Mouse (Mus musculus): ENCODE results near the gene Rab35.
A peak's percentile ranks its signal among the peaks of the same experiment; 100 is the strongest.

Gene Rab35

DNA sequence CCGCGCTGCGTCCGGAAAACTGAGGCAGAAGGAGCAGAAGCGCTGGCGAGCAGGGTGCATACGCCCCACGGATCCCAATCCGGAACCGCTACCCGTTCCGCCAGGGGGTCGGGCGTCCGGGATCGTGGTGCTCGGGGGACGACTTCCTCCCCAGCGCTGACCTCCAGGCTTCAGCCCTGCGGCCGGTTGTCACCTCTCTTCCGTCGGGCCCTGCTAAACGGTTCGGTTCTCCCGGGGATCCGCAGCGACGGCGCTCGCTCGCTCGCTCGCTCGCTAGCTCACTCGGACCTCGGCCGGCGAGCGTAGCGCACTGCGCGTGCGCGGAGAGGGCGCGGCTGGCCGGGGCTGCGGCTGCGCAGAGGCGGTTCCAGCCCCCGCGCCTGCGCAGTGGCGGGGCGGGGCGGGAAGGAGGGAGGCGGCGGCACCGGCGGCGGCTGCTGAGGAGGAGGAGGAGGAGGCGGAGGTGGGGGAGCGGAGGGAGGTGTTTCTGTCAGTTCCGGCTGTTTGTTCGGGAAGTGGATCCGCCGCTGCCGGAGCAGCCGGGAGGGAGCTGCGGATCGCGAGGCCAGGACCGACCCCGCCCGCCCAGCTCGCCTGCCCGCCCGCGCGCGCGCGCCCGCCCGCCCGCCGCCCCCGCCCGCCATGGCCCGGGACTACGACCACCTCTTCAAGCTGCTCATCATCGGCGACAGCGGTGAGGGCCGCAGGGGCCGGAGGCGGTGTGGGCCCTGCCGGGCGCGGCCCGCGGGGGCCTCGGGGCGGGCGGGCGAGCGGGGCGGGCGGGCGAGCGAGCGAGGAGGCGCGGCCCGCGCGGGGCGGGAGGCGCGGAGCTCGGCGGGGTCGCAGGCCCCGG, at the start of gene Rab35:
Gene Rab35 (plus strand): TSS at position 404 of the 853 bp plus-strand sequence.
- peak; percentile 93 to 94 for DNase-seq (ENCODE audit: low spot score in 2 of 2)

DNA sequence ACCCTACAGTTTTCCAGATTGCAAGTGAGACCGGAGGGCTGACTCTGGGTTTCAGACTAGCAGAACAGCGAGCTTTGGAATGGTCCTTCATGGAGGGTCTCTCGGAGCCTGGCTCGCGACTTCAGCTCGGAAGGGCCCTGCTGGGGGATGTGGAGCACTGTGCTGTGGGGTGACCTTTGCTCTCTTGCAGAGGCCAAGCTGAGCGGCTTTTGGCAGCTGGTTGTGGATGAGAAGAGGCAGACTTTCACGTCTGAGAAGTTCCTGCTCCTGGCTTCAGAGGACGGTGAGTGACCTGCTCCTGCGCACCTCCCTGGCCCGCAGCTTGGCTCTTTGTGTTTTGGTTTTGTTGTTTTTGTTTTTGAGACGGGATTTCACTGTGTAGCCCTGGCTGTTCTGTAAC, 46.1 kb upstream of the Rab35 start:
- DNase-seq (ENCODE audit: low spot score in 2 of 2), result no peak

DNA sequence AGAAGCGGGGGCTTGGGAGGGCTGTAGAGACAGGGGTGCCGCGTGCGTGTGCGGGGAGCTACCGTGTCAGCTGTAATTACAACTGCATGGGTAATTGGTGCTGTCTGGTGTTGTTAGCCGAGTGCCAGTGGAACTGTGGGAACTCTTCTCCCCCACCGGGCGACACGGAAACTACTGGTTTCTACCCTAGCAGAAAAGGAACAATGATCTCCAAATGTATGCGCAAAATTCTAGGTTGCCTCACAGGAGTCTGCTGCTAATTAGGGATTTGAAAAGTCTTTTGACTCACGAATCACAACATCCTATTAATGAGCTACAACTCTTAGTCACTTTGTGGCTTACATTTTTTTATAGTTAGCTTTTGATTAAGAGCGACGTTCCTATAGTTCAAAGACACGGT, 45.5 kb upstream of the Rab35 start:
- DNase-seq (ENCODE audit: low spot score in 2 of 2), result no peak

DNA sequence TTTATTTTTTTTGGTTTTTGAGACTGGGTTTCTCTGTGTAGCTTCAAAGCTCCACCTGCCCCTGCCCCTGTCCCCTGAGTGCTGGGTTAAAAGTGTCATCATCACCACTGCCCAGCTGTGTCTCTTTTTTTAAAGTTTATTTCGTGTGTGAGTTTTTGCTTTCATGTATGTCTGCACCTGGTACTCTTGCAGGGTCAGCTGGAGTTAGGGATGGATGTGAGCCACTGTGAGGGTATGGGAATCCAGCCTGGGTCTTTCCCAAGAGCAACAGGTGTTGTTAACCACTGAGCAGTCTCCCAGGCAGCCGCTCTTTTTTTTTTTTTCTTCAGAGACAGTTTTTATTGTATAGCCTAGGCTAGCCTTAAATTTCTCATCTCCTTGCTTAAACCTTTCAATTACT, 44.9 kb upstream of the Rab35 start:
- DNase-seq (ENCODE audit: low spot score in 2 of 2), result no peak

DNA sequence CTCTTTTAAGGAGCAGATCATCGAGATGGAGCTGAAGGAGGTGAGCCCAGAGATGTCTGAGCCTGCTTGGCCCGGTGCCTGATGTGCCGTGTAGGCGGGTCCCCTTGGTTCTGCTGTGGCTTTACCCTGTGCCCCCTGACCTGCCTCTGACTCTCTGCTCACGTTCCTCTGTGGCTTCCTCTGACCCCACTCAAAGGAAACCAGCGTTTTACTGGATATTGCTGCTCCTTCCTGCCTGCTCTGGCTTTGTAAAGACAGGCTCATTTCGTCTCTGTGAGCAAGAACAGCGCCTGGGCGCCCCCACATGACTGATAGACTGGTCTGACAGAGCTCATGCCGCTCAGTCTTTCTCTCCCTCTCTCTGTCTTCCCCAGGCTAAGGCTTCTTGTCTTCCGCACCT, 40.7 kb upstream of the Rab35 start:
- DNase-seq (ENCODE audit: low spot score in 2 of 2), result no peak

DNA sequence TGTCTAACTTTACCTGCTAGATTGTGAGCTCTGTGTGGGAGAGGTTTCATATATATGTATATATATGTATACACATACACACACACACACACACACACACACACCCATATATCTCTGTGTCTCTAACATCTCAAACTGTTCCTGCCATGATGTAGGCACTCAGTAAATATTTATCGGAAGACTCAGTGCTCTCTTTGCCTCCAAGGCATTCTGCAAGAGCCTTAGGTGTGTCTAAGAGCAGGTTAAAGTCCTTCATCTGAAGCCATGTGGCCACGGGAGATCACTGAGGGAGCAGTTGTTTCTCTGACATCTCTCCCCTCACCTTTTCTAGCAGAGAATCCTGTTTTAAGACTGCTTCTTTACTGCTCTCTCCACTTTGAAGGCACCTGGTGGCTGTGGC, 40.2 kb upstream of the Rab35 start:
- no peak for DNase-seq (ENCODE audit: low spot score in 2 of 2)

DNA sequence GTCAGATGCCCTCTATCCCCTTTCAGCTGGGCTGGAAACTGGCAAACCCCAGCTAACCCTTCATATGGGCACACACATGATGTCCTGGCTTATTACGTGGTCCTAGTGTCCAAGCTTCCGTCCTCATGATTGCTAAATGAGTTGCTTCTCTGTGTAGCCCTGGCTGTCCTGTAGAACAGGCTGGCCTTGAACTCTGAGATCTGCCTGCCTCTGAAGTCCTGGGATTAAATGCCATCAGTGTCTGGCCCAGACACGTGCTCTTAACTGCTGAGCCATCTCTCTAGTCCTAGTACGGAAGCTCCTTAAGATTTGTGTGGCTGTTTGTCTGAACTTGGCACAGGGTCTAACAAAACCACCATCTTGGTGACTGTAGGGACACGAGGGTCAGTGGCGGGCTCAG, 28.1 kb upstream of the Rab35 start:
- DNase-seq (ENCODE audit: low spot score in 2 of 2), result no peak

DNA sequence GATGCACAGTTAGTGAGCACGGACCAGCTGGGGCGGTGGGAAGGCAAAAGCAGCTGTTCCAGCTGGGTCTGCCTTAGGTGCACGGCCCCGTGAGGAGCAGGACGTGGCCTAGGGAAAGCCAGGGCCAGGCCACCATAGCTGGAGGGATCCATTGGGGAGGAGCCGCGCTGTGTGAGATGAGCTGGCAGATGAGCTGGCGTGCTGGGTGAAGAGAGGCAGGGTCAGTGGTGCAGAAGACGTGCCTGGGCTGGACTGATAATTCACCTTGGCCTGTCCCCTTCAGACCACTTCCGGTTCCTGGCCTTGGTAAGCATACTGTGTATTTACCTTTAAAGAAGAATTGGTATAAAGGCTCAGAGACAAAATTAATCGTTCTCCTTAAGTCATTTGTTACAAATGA, 20.1 kb upstream of the Rab35 start:
- DNase-seq (ENCODE audit: low spot score in 2 of 2), result no peak

DNA sequence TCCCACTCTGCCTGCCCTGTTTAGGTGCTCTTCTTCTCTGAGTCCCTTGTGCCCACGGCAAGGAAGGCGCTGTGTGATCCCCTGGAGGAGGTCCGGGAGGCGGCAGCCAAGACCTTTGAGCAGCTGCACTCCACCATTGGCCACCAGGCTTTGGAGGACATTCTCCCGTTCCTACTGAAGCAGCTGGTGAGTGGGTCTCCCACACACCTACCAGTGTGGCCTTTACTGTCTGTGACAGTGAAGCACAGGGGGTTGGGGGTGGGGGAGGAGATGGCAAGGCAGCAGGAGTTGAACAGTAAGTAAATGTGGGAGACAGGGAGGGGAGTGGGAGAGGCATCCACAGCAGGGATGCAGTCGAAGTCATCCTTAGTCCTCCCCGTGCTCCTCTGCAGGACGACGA, 18.4 kb upstream of the Rab35 start:
- no peak for DNase-seq (ENCODE audit: low spot score in 2 of 2)

DNA sequence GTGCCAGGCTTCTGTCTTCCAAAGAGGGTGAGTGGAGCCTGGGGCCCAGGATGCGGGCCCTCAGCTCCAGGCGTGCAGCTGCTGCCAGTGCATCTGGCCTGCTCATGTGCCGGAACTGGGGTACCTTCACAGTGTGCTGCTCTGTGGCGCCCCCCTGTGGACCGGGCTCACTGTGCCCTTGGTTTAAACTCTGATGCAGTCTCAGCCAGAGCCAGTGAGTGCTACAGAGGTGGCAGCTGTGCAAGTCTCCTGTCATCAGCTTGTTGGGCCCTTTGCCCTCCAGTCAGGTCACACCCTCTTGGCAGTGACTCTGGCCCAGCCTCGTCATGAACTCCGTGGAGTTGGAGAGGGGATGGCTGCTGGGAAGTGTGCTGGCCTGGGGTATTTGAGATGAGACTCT, 16.8 kb upstream of the Rab35 start:
- peak in 1 of 2 experiments; percentile 68 for DNase-seq (ENCODE audit: low spot score in 2 of 2)

DNA sequence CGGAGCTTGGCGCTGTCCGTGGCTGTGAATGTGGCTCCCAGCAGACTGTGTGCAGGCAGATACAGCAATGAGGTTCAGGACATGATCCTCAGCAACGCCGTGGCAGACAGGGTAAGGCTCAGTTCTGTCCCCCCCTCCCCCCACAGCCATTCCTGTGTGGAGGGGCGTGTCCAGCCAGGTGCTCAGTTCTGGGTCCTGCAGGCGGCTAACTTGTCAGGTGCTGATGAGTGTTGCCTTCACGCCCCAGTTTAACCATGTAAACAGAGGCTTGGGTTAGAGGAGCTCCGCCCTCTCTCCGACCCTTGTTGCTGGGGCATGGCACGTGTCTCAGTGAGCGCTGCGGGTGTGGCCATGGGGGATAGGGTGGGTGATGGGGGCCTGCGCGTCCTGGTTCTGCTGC, 12.0 kb upstream of the Rab35 start:
- DNase-seq (ENCODE audit: low spot score in 2 of 2), result no peak

DNA sequence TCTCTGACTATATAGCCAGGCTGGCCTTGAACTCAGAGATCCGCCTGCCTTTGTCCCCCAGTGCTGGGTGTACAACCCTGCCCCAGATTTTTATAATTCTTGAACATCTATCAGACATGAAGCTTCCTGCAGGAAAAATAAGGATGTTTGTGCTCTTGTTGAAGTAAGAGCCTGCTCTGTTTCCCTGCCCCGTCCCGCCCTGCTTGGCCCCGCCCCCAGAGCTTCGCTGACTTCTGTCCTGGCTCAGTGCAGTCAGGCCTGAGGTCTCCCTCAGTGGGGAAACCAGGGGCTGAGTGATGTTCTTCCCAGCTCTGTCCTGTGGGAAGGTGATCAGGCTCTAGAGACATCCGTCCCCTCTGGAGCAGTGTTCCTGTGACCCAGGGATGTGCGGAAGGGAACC, 9.0 kb upstream of the Rab35 start:
- DNase-seq (ENCODE audit: low spot score in 2 of 2), result no peak

DNA sequence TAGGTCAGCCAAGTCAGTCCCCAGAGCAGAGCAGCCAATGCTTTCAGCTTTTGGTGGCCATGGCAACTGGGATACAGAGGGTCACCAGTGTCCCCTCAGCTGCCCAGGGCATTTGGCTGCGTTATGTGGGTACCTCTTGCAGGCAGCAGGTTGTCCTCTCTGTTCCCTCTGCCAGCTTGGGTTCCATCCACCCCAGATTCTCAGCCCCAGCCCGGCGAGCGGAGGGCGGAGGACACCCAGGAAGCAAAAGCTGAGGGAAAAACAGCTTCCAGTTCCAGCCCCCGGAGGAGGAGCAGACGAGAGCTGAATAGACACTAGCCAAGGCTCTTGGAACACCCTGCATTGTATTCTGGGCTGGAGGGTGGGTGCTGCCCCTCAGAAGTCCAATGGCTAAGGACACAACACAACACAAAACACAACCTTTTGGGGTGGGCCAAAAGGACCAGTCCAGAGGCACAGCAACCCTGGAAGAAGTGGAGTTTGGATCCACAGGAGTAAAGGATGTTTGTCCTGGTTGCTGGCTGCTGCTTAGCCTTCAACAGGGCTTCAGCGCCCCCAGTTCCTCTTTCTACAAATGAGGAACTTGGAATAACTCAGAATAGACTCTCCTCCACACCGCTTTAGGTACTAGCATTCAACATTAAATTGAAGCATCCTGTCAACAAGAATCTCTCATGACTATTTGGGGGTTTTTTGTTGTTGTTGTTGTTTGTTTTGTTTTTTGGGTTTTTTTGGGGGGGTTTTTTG, 7.8 kb upstream of the Rab35 start:
- DNase-seq (ENCODE audit: low spot score in 2 of 2), result no peak

DNA sequence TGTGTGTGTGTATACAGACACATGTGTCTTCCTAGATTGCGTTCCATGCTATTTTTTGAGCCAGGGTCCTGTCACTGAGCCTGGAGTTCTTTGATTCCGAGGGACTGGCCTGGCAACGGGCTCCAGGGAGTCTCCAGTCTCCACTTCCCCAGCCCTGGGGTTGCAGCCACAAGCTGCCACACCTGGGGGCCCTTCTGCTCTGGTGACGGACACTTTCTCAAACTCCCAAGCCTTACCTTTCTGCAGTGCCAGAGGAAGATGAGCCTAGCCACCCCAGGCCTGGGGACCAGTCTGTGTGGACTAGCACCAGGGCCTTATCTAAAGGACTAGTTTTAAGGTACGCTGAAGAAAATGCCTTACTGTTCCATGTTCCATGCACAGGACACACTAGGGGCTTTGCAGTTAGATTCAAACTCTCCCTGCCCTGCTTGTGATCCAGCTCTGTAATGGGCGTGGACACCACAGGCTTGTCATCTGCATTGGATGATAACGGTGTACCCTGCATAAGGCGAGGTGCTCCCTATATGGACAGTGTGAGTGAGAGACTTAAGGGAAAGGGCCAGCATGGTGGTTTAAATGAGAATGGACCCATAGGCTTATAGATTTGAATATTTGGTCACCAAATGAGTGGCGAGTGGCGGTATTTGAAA, 5.3 kb upstream of the Rab35 start:
- DNase-seq (ENCODE audit: low spot score in 2 of 2), result peak in 1 of 2 experiments; percentile 44

DNA sequence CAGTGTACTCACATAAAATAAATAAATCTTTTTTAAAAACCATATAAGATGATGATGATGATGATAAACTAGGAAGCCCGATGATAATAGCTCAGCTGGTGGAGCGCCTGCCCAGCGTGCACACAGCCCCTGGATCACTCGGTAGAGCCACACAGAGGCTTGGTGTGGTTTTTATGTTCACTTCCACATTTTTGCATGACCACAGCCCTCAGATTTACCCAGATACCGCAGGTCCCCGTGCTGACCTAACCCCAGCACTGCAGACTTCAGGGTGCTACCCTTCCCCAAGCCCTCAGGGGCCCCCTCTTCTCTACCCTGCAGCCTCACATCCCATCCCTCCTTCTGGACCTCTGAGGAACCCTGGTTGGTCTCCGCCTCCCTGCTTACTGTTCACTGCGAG, 3.6 kb upstream of the Rab35 start:
- no peak for DNase-seq (ENCODE audit: low spot score in 2 of 2)

DNA sequence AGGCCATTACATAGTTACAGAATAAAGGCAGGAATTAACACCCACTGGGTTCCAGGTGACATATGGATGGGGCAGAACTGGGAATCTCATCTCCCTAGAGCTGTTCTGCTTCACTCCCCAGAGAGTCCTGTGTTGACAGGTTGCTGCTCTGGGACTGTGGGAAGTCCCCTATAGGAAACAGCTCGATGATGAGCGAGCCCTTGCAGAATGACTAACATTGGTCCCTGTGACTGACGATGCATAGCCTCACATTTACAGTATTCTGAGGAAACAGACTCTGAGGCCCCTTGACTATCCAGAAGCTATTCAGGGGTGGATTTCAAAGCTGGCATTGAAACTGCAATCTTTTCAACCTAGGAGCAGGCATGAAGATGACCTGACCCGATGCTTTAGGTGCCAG, 2.0 kb upstream of the Rab35 start:
- no peak for DNase-seq (ENCODE audit: low spot score in 2 of 2)

DNA sequence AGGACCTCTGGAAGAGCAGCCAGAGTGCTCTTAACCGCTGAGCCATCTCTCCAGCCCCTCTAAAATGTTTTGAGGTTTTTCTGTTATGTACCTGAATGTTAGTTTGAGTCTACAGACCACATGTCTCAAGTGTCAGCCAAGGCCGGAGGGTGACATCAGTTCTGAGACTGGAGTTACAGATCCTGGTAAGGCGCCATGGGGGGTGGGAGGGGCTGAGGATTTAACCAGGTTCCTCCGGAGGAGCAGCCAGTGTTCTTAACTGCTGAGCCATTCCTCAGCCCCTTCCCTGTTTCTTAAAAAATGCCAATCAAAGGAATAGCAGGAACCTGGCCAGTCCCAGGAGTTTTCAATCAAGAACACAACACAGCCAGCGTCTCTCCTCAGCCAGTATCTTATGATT, 1.4 kb upstream of the Rab35 start:
- DNase-seq (ENCODE audit: low spot score in 2 of 2), result no peak

DNA sequence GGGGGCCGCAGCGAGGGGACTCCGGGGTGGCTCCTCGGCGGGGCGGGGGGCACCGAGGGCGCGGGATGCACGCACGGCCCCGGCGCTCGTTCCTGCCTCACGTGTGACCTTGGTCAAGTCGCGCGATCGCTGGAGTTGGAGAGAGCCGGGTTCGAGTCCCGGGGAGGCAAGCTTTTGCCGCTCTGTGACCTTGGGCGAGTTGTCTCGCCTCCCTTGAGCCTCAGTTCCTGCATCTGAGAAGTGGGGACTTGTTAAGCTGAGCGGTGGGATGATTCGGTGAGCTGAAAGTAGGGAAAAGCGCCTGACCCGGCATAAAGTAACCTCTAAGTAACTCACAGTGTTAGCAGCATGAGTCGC, 628 bp downstream of the Rab35 start:
- peak in 1 of 2 experiments; percentile 50 for DNase-seq (ENCODE audit: low spot score in 2 of 2)

DNA sequence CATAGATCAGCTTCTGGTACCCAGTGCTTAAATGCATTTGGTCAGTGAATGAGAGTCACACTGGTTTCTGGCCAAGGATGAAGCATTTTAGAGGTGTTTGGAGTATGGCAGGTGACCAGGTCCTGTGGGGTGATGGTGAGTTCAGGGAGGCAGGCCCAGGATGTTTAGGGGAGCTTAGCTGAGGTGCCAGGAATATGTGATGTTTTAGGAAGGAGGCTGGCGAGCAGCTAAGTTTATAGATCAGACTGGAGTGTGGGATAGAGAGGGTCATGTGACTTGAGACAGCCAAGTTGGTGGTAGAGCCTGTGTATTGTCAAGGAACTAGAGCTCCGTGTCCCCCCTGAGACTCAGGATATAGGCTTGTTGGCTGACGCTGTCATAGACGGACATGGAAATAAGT, 1.4 kb downstream of the Rab35 start:
- DNase-seq (ENCODE audit: low spot score in 2 of 2), result no peak

DNA sequence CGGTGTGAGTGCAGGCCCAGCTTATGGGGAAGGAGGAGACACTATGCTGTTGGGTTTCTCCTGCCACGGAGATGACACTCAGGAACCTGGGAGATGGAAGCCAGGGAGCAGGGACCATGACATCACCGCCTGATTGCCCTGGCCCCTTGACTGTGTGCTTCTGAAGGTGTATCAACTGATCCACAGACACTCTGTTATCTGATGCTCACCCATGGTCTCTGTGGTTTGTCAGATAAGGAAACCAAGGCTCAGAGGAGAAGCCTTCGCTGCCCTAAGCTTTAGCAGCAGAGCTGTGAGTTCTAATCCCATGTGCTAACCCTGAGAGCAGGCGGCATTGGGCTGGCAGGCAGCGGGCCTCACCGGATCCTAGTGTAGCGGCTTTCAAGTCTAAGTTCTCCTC, 2.3 kb downstream of the Rab35 start:
- no peak for DNase-seq (ENCODE audit: low spot score in 2 of 2)

DNA sequence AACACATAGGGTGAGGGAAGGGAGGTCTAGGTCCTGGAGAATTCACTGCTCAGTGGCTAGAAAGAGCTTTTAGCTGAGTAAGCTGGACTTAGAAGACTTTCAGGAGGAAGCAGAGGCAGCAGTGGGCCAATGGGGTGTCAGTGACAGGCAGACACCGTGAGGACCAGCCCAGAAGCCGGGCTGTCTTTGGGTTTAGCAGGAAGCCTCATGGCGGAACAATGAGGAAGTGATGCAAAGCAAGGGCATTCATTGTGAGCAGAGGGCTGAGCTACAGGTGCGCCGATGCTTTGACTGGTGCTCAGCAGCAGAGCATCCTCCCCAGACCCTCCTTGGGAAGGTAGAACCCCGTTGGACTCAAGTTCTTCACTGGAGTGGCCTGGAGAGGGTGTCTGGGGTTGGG, 3.8 kb downstream of the Rab35 start:
- peak in 1 of 2 experiments; percentile 27 for DNase-seq (ENCODE audit: low spot score in 2 of 2)

DNA sequence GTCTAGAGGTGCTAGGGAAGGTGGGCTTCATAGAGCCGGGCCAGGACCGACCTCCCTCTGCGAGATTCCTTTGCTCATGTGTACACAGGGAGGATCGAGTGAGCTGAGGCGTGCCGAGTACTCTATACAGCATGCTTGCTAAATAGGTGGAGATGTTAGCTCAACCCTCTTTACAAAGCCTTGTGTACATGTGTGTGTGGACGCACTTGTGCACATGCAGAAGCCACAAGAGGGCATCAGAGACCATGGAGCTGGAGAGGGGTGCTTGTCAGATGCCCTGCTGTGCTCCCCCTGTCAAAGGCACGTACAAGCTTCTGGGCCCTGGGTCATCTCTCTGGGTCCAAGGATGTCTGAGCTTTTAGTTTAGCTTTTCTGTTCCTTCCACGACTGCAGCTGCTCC, 12.5 kb downstream of the Rab35 start:
- no peak for DNase-seq (ENCODE audit: low spot score in 2 of 2)

DNA sequence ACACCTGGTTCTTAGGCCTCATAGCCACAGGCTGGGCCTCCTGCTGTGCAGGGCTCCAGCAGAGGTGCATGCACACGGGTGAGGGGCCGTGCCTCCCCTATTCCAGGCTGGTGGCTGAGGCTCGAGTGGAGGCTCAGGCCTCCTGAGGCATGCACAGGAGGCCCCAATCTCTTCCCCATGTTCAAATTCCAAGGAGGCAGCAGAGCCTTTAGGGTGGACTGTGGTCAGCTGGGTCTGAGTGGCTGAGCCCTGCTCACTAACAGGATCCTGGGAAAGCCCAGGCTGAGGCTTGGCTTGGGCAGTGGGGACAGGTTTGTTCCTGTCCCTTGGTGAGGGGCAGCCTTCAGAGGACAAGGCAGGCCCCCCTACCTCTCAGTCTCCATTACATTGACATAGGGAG, 17.2 kb downstream of the Rab35 start:
- DNase-seq (ENCODE audit: low spot score in 2 of 2), result no peak

Data from spleen, postnatal 14 days (tissue).